Mouse (Mus musculus) embryo, embryonic 9.5 days (tissue): Measurements from ENCODE around the gene Il1b.

ENCODE experiments used
- DNase-seq: peaks from one replicate; pipeline ENCODE4 v3.0.0-alpha.2; 2017; ENCODE audit errors: extremely low spot score

The Il1b gene

GRCm38 (mm10) chr2:129368795-129369194 lies 2.1 kb downstream of the Il1b start:
- no peak for DNase-seq

- no peak for DNase-seq
Observed at GRCm38 (mm10) chr2:129368106-129368505, 2.8 kb downstream of the Il1b start.

GRCm38 (mm10) chr2:129367246-129367645 lies 3.7 kb downstream of the Il1b start:
- no peak for DNase-seq

- DNase-seq, result no peak
Observed at GRCm38 (mm10) chr2:129360975-129361560, 9.9 kb downstream of the Il1b start.

- DNase-seq, result no peak
Observed at GRCm38 (mm10) chr2:129360197-129360596, 10.7 kb downstream of the Il1b start.

- DNase-seq, result no peak
Observed at GRCm38 (mm10) chr2:129338138-129338621, 32.8 kb downstream of the Il1b start.

GRCm38 (mm10) chr2:129333471-129333870 lies 37.5 kb downstream of the Il1b start:
- no peak for DNase-seq

- DNase-seq, result no peak
Observed at GRCm38 (mm10) chr2:129330540-129330939, 40.4 kb downstream of the Il1b start.

- no peak for DNase-seq
Observed at GRCm38 (mm10) chr2:129330024-129330423, 40.9 kb downstream of the Il1b start.

GRCm38 (mm10) chr2:129328238-129328637 lies 42.7 kb downstream of the Il1b start:
- DNase-seq, result no peak

GRCm38 (mm10) chr2:129324216-129324615 lies 46.7 kb downstream of the Il1b start:
- DNase-seq, result no peak

- DNase-seq, result no peak
Observed at GRCm38 (mm10) chr2:129322117-129322635, 48.8 kb downstream of the Il1b start.

GRCm38 (mm10) chr2:129320033-129320605 lies 50.8 kb downstream of the Il1b start:
- DNase-seq, result no peak

- DNase-seq, result no peak
Observed at GRCm38 (mm10) chr2:129315831-129316230, 55.1 kb downstream of the Il1b start.

- no peak for DNase-seq
Observed at GRCm38 (mm10) chr2:129314880-129315279, 56.1 kb downstream of the Il1b start.
